Mouse (Mus musculus): Measurements from ENCODE around the gene Scn1b. TPM values are rescaled to one million over a fixed set of nuclear protein-coding genes. Genes with fewer than 3 reads are reported as not detected.
A peak's percentile ranks its signal among the peaks of the same experiment; 100 is the strongest.

Gene Scn1b
- total RNA-seq, 2 experiments from 2014 or later: not detected

- ATAC-seq (replicated peaks; ENCODE audit: low FRiP score, poor library complexity, severe bottlenecking): peak; percentile 68; the same call in 1 of the 2 replicates
Measured at GRCm38 (mm10) chr7:31097583-31098248, 29.1 kb downstream of the Scn1b start.

- no peak for ATAC-seq (replicated peaks; ENCODE audit: low FRiP score, poor library complexity, severe bottlenecking)
Measured at GRCm38 (mm10) chr7:31096892-31097564, 29.8 kb downstream of the Scn1b start.

- no peak for ATAC-seq (replicated peaks; ENCODE audit: low FRiP score, poor library complexity, severe bottlenecking)
Measured at GRCm38 (mm10) chr7:31094774-31095501, 31.9 kb downstream of the Scn1b start.

- no peak for ATAC-seq (replicated peaks; ENCODE audit: low FRiP score, poor library complexity, severe bottlenecking)
Measured at GRCm38 (mm10) chr7:31089721-31090120, 37.1 kb downstream of the Scn1b start.

GRCm38 (mm10) chr7:31088206-31088605 is 38.6 kb downstream of the Scn1b start:
- ATAC-seq (replicated peaks; ENCODE audit: low FRiP score, poor library complexity, severe bottlenecking): no peak

- ATAC-seq (replicated peaks; ENCODE audit: low FRiP score, poor library complexity, severe bottlenecking): no peak
Measured at GRCm38 (mm10) chr7:31087262-31087661, 39.5 kb downstream of the Scn1b start.

- ATAC-seq (replicated peaks; ENCODE audit: low FRiP score, poor library complexity, severe bottlenecking): no peak
Measured at GRCm38 (mm10) chr7:31086175-31086755, 40.5 kb downstream of the Scn1b start.

GRCm38 (mm10) chr7:31085171-31085570 is 41.6 kb downstream of the Scn1b start:
- ATAC-seq (replicated peaks; ENCODE audit: low FRiP score, poor library complexity, severe bottlenecking): no peak

GRCm38 (mm10) chr7:31084140-31084539 is 42.7 kb downstream of the Scn1b start:
- ATAC-seq (replicated peaks; ENCODE audit: low FRiP score, poor library complexity, severe bottlenecking): no peak

- no peak for ATAC-seq (replicated peaks; ENCODE audit: low FRiP score, poor library complexity, severe bottlenecking)
Measured at GRCm38 (mm10) chr7:31082831-31083588, 43.8 kb downstream of the Scn1b start.

GRCm38 (mm10) chr7:31082106-31082505 is 44.7 kb downstream of the Scn1b start:
- ATAC-seq (replicated peaks; ENCODE audit: low FRiP score, poor library complexity, severe bottlenecking): no peak

- ATAC-seq (replicated peaks; ENCODE audit: low FRiP score, poor library complexity, severe bottlenecking): no peak
Measured at GRCm38 (mm10) chr7:31081106-31081505, 45.7 kb downstream of the Scn1b start.

GRCm38 (mm10) chr7:31080611-31081010 is 46.2 kb downstream of the Scn1b start:
- no peak for ATAC-seq (replicated peaks; ENCODE audit: low FRiP score, poor library complexity, severe bottlenecking)

- ATAC-seq (replicated peaks; ENCODE audit: low FRiP score, poor library complexity, severe bottlenecking): no peak
Measured at GRCm38 (mm10) chr7:31079670-31080069, 47.1 kb downstream of the Scn1b start.

- ATAC-seq (replicated peaks; ENCODE audit: low FRiP score, poor library complexity, severe bottlenecking): no peak
Measured at GRCm38 (mm10) chr7:31077885-31078445, 48.8 kb downstream of the Scn1b start.

- no peak for ATAC-seq (replicated peaks; ENCODE audit: low FRiP score, poor library complexity, severe bottlenecking)
Measured at GRCm38 (mm10) chr7:31077470-31077869, 49.3 kb downstream of the Scn1b start.

- no peak for ATAC-seq (replicated peaks; ENCODE audit: low FRiP score, poor library complexity, severe bottlenecking)
Measured at GRCm38 (mm10) chr7:31076492-31076891, 50.3 kb downstream of the Scn1b start, which contains the start of gene Fxyd3. TSS of gene Fxyd3 (minus strand) at chr7:31076704.

GRCm38 (mm10) chr7:31074713-31075069 is 52.1 kb downstream of the Scn1b start:
- no peak for ATAC-seq (replicated peaks; ENCODE audit: low FRiP score, poor library complexity, severe bottlenecking)

- ATAC-seq (replicated peaks; ENCODE audit: low FRiP score, poor library complexity, severe bottlenecking): no peak
Measured at GRCm38 (mm10) chr7:31074061-31074712, 52.6 kb downstream of the Scn1b start.

Data from erythroid progenitor cell, adult 5-6 weeks (primary cell).